Mouse (Mus musculus) CD4-positive, CD25-positive, alpha-beta regulatory T cell, adult 2 months (primary cell): ENCODE measurements at regions not wholly inside any gene's neighbourhood (a gene's known extent, or its start where the extent isn't known, plus 50 kb on each side); places are given as distances from the start of the nearest gene placed in this dataset.
"Not testable (repeated sequence)": the region's sequence is repeated elsewhere in the genome, so short reads cannot be mapped to it uniquely, and the experiment has no call there.

Experiments used
- DNase-seq: peaks from one replicate; pipeline ENCODE4 v3.0.0-alpha.2; 2012; ENCODE audit warnings: low read depth, low spot score

- DNase-seq, result no peak
These were observed 85.1 kb upstream of the Atp1b1 start for GRCm38 (mm10) chr1:164543045-164543803.

- DNase-seq, result no peak
These were observed 83.6 kb upstream of the Atp1b1 start for GRCm38 (mm10) chr1:164541711-164542110.

- no peak for DNase-seq
These were observed 80.3 kb upstream of the Atp1b1 start for GRCm38 (mm10) chr1:164538304-164539043.

- no peak for DNase-seq
These were observed 79.3 kb upstream of the Atp1b1 start for GRCm38 (mm10) chr1:164537324-164537948.

GRCm38 (mm10) chr1:164532196-164532595 is 74.0 kb upstream of the Atp1b1 start:
- no peak for DNase-seq

GRCm38 (mm10) chr1:164531741-164532140 is 73.6 kb upstream of the Atp1b1 start:
- no peak for DNase-seq

- DNase-seq, result no peak
These were observed 68.6 kb upstream of the Atp1b1 start for GRCm38 (mm10) chr1:164526748-164527147.

GRCm38 (mm10) chr1:164522377-164523150 is 64.4 kb upstream of the Atp1b1 start:
- DNase-seq, result no peak

GRCm38 (mm10) chr1:164521371-164522130 is 63.4 kb upstream of the Atp1b1 start:
- no peak for DNase-seq

- no peak for DNase-seq
These were observed 60.7 kb upstream of the Atp1b1 start for GRCm38 (mm10) chr1:164518866-164519265.

- DNase-seq, result no peak
These were observed 60.2 kb upstream of the Atp1b1 start for GRCm38 (mm10) chr1:164518308-164518707.

- DNase-seq, result not testable (repeated sequence)
These were observed 59.2 kb upstream of the Atp1b1 start for GRCm38 (mm10) chr1:164517362-164517761.

GRCm38 (mm10) chr1:164511628-164512385 is 53.7 kb upstream of the Atp1b1 start:
- peak; percentile 63 for DNase-seq

GRCm38 (mm10) chr1:164509226-164509625 is 51.1 kb upstream of the Atp1b1 start:
- DNase-seq, result no peak

GRCm38 (mm10) chr1:164508556-164508955 is 50.4 kb upstream of the Atp1b1 start:
- no peak for DNase-seq

- DNase-seq, result no peak
These were observed 50.0 kb upstream of the Atp1b1 start for GRCm38 (mm10) chr1:164508106-164508505.
